Comparison of ENCODE assay signal across 19 mouse cellular contexts in genomic region chr2:12978771-12979170, GRCm38 (mm10). TPM values are rescaled to one million over a fixed set of nuclear protein-coding genes. Genes with fewer than 3 reads are reported as not detected.
"Had no signal": no experiment of that assay in that cellular context is flagged by ENCODE, and none has a peak within 500 bp of the region (broad histone marks: within the 10 kb centered on the region; RNA-seq: fewer than 3 reads in every experiment).

No protein-coding gene starts in this region.

- DNase-seq: kidney, adult 8-10 months; kidney, postnatal 10 days; kidney, postnatal 36 days; liver, postnatal 0 days; lung, embryonic 14.5 days; right cerebral cortex, adult 18-20 months; right cerebral cortex, postnatal 25 days; thymus, adult 18-20 months; thymus, postnatal 36 days had no signal

- H3K27ac ChIP-seq: kidney, embryonic 15.5 days; limb, embryonic 13.5 days; liver, embryonic 14.5 days; macrophage; midbrain, embryonic 12.5 days; midbrain, embryonic 15.5 days; neural tube, embryonic 12.5 days; neural tube, embryonic 15.5 days had no signal

- H3K4me1 ChIP-seq: kidney, embryonic 15.5 days; midbrain, embryonic 12.5 days; midbrain, embryonic 15.5 days; neural tube, embryonic 12.5 days; neural tube, embryonic 15.5 days had no signal

- H3K27me3 ChIP-seq: kidney, embryonic 15.5 days; limb, embryonic 13.5 days; midbrain, embryonic 12.5 days; midbrain, embryonic 15.5 days; neural tube, embryonic 12.5 days; neural tube, embryonic 15.5 days had no signal

- H3K4me3 ChIP-seq: kidney, embryonic 15.5 days; limb, embryonic 13.5 days; midbrain, embryonic 12.5 days; midbrain, embryonic 15.5 days; neural tube, embryonic 12.5 days; neural tube, embryonic 15.5 days had no signal

- H3K9me3 ChIP-seq: kidney, embryonic 15.5 days; limb, embryonic 13.5 days; midbrain, embryonic 12.5 days; midbrain, embryonic 15.5 days; neural tube, embryonic 12.5 days; neural tube, embryonic 15.5 days had no signal

- ATAC-seq: liver, postnatal 0 days; lung, postnatal 0 days; midbrain, embryonic 15.5 days had no signal

- H3K36me3 ChIP-seq: kidney, embryonic 15.5 days; limb, embryonic 13.5 days; midbrain, embryonic 12.5 days; midbrain, embryonic 15.5 days; neural tube, embryonic 12.5 days; neural tube, embryonic 15.5 days had no signal

- H3K4me2 ChIP-seq: kidney, embryonic 15.5 days; limb, embryonic 13.5 days; liver, embryonic 11.5 days; lung, embryonic 14.5 days; midbrain, embryonic 12.5 days; midbrain, embryonic 15.5 days; neural tube, embryonic 12.5 days; neural tube, embryonic 15.5 days had no signal

- H3K9ac ChIP-seq: kidney, embryonic 15.5 days; limb, embryonic 13.5 days; liver, embryonic 14.5 days; liver, postnatal 0 days; lung, embryonic 14.5 days; midbrain, embryonic 12.5 days; midbrain, embryonic 15.5 days; neural tube, embryonic 12.5 days; neural tube, embryonic 15.5 days had no signal

RNA-seq across cellular contexts. Expression of gene C1ql3, which starts 32.8 kb away (rescaled TPM):
- polyA plus RNA-seq: lung, embryonic 14.5 days; macrophage had no signal
